Mouse (Mus musculus): ENCODE measurements at regions not wholly inside any gene's neighbourhood (a gene's known extent, or its start where the extent isn't known, plus 50 kb on each side); places are given as distances from the start of the nearest gene placed in this dataset.
"Not testable (repeated sequence)": the region's sequence is repeated elsewhere in the genome, so short reads cannot be mapped to it uniquely, and the experiment has no call there.

GRCm38 (mm10) chr17:63712937-63713336, 149.9 kb upstream of the Fer start:
- no peak for DNase-seq

GRCm38 (mm10) chr17:63715687-63716086, 147.2 kb upstream of the Fer start:
- no peak for DNase-seq

GRCm38 (mm10) chr17:63716161-63716560, 146.7 kb upstream of the Fer start:
- no peak for DNase-seq

- no peak for DNase-seq
Observed at GRCm38 (mm10) chr17:63717051-63717578, 145.7 kb upstream of the Fer start.

- DNase-seq: no peak
Observed at GRCm38 (mm10) chr17:63718972-63719715, 143.7 kb upstream of the Fer start.

- DNase-seq: no peak
Observed at GRCm38 (mm10) chr17:63719771-63720170, 143.1 kb upstream of the Fer start.

- DNase-seq: no peak
Observed at GRCm38 (mm10) chr17:63720883-63721282, 142.0 kb upstream of the Fer start.

- no peak for DNase-seq
Observed at GRCm38 (mm10) chr17:63722434-63723004, 140.3 kb upstream of the Fer start.

- DNase-seq: no peak
Observed at GRCm38 (mm10) chr17:63738206-63738605, 124.7 kb upstream of the Fer start.

- DNase-seq: no peak
Observed at GRCm38 (mm10) chr17:63739710-63740109, 123.2 kb upstream of the Fer start.

GRCm38 (mm10) chr17:63749257-63749656, 113.6 kb upstream of the Fer start:
- DNase-seq: not testable (repeated sequence)

- DNase-seq: no peak
Observed at GRCm38 (mm10) chr17:63754399-63754798, 108.5 kb upstream of the Fer start.

- DNase-seq: no peak
Observed at GRCm38 (mm10) chr17:63757896-63758695, 104.8 kb upstream of the Fer start.

- DNase-seq: no peak
Observed at GRCm38 (mm10) chr17:63758817-63759404, 104.0 kb upstream of the Fer start.

- no peak for DNase-seq
Observed at GRCm38 (mm10) chr17:63761058-63761457, 101.8 kb upstream of the Fer start.

GRCm38 (mm10) chr17:63771111-63771510, 91.8 kb upstream of the Fer start:
- DNase-seq: no peak

GRCm38 (mm10) chr17:63784381-63785116, 78.3 kb upstream of the Fer start:
- no peak for DNase-seq

GRCm38 (mm10) chr17:63786444-63786843, 76.4 kb upstream of the Fer start:
- no peak for DNase-seq

- DNase-seq: no peak
Observed at GRCm38 (mm10) chr17:63794352-63794751, 68.5 kb upstream of the Fer start.

- no peak for DNase-seq
Observed at GRCm38 (mm10) chr17:63798381-63798780, 64.5 kb upstream of the Fer start.

- DNase-seq: no peak
Observed at GRCm38 (mm10) chr17:63798961-63799531, 63.8 kb upstream of the Fer start.

GRCm38 (mm10) chr17:63801411-63801810, 61.5 kb upstream of the Fer start:
- no peak for DNase-seq
